Mouse (Mus musculus) midbrain, embryonic 13.5 days (tissue): ENCODE data around the gene Tufm. TPM values are rescaled to one million over a fixed set of nuclear protein-coding genes. Genes with fewer than 3 reads are reported as not detected.

Experiments
- ATAC-seq: fragments of 200-750 bp; cut with Nextera tagmentation; 2 replicates; pipeline ENCODE4 v1.8.0; 2017; ENCODE audit warnings: mild to moderate bottlenecking, moderate TSS enrichment, moderate library complexity
- H3K27ac ChIP-seq: fragments of 300-500 bp; sonication (generic); 2 replicates; pipeline ENCODE4 v1.5.1; 2015; ENCODE audit warnings: inconsistent platforms, mild to moderate bottlenecking, moderate library complexity
- H3K27me3 ChIP-seq: fragments of 300-500 bp; sonication (generic); 2 replicates; pipeline ENCODE4 v1.6.1; 2015; ENCODE audit warnings: mild to moderate bottlenecking, inconsistent platforms
- H3K36me3 ChIP-seq: fragments of 300-500 bp; sonication (generic); 2 replicates; pipeline ENCODE4 v1.6.1; 2015; ENCODE audit warnings: mild to moderate bottlenecking, inconsistent platforms
- H3K4me1 ChIP-seq: fragments of 300-500 bp; sonication (generic); replicated peaks from 2 replicates; pipeline ENCODE4 v1.6.1; 2015; ENCODE audit warnings: inconsistent platforms
- H3K4me2 ChIP-seq: fragments of 300-500 bp; sonication (generic); replicated peaks from 2 replicates; pipeline ENCODE4 v1.6.1; 2015; ENCODE audit warnings: moderate library complexity, mild to moderate bottlenecking, inconsistent platforms
- H3K4me3 ChIP-seq: fragments of 300-500 bp; sonication (generic); replicated peaks from 2 replicates; pipeline ENCODE4 v1.5.1; 2015; ENCODE audit warnings: mild to moderate bottlenecking, inconsistent platforms
- H3K9ac ChIP-seq: fragments of 300-500 bp; sonication (generic); replicated peaks from 2 replicates; pipeline ENCODE4 v1.6.1; 2015; ENCODE audit warnings: mild to moderate bottlenecking, inconsistent platforms
- H3K9me3 ChIP-seq: fragments of 300-500 bp; sonication (generic); 2 replicates; pipeline ENCODE4 v1.6.1; 2016; ENCODE audit warnings: mild to moderate bottlenecking, inconsistent platforms
- WGBS: fragments of 180-500 bp; shearing (Covaris S2); methylation state at CpG from one replicate; pipeline ENCODE4 v1.1.7; 2015; 5-methylcytosine and 5-hydroxymethylcytosine counted together
- polyA plus RNA-seq: library from polyadenylated mRNA; unstranded; fragments of >200 nt; fragmentation: Nextera tagmentation; extraction: Ambion mirVana; gene quantifications from 2 replicates; pipeline ENCODE4 v1.2.1, GENCODE M21; 2015

The Tufm gene
- polyA plus RNA-seq, 1 experiment from 2014 or later, result 117 TPM

DNA sequence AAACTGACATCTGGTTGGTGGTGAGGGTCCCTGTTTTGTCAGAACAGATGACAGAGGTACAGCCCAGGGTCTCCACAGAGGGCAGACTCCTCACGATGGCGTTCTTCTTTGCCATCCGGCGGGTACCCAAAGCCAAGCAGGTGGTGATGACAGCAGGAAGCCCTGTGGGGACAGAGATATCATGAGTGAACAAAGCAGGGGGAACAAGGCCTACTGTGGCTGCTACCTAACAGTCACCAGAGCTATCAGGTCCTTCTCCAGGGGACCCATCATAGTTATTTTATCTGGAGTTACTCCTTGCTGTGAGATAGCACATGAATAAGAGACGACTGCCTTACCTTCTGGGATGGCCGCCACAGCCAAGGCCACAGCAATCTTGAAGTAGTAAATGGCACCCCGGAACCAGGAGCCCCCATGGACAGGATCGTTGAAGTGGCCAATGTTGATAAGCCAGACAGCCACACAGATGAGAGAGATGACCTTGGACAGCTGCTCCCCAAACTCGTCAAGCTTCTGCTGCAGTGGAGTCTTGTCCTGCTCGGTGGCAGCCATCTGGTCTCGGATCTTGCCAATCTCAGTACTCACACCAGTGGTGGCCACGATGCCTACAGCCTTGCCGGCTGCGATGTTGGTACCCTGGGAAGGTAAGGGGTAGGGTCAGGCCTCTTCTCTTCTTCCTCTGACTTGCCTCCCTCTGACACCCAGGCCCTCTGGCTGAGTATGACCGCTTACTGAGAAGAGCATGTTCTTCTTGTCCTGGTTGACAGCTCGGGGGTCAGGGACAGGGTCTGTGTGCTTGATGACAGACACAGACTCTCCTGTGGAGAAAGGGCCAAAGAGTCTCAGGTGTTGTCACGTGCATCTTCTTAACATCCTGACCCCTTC is 30.5 kb upstream of the Tufm start:
- H3K36me3 ChIP-seq, result no peaks in the 10 kb centered on the region
- H3K4me1 ChIP-seq, result no peaks in the 10 kb centered on the region
- H3K27me3 ChIP-seq, result no peaks in the 10 kb centered on the region
- H3K9ac ChIP-seq, result no peak overlapping the region
- no peak for ATAC-seq
- WGBS, result 91% methylated on average over 17 of the region's 17 CpGs
- H3K9me3 ChIP-seq, result no peaks in the 10 kb centered on the region
- H3K4me2 ChIP-seq, result no peak overlapping the region
- no peak overlapping the region for H3K4me3 ChIP-seq
- no peak overlapping the region for H3K27ac ChIP-seq

DNA sequence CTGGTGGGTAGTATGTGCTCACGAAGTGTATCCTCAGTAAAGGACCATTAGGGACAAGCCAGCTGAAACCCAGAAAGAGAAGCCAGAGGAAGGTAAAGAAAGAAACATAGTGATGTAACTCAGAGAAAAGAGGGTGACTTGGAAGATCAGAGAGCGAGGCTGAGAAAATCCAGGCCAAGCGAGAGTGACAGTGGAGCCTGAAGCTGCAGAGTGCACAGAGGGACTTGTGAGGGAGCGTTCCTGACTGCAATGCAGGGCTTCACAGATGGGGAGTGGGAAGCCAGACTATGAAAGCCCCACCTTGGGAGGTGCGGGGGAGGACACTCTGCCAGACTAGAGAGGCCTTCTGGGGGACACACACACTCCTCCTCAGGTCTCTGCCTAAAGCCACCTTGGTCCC is 28.9 kb upstream of the Tufm start:
- WGBS, result 87% methylated on average over 5 of the region's 5 CpGs

DNA sequence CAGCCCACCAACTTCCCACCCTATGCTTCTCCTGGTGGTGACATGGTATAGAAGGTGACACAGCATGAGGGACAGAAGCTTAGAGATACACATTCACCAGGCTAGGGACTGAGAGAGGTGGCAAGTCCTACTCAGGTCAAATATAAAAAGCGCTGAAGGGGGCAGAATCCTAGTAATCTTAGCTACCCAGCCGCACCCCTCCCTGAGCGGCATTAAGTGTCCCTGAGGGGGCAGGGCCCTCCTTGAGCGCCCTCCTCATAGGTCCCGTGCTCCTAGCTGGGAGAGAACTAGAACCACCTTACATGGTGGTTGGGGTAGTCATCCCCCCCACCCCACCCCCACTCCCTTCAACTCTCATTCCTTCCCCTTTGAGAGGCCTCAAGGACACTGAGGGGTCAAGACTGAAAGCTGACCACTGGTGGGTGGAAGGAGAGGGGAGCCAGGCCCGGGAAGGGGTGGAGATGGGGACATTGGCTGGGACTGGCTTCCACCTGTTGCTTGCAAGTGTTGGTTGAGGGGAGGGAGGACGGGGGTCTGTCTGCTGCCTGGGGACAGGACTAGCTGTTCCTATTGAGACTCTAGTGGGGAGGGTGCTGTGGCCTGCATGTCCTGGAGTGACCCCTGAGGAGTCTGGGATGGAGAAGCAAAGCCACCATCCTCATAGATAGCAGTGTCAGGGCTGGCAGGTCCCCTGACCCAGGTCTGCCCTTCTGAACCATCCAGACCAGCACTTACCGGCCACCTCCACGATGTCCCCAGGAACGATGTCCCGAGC is 28.1 kb upstream of the Tufm start:
- H3K9ac ChIP-seq, result no peak overlapping the region
- 81% methylated on average over 11 of the region's 11 CpGs for WGBS
- H3K4me3 ChIP-seq, result no peak overlapping the region
- H3K27me3 ChIP-seq, result no peaks in the 10 kb centered on the region; the same call in 1 of the 2 replicates
- H3K4me2 ChIP-seq, result no peak overlapping the region
- ATAC-seq, result no peak
- H3K4me1 ChIP-seq, result no peaks in the 10 kb centered on the region
- H3K36me3 ChIP-seq, result no peaks in the 10 kb centered on the region
- H3K9me3 ChIP-seq, result no peaks in the 10 kb centered on the region
- H3K27ac ChIP-seq, result no peak overlapping the region

More for the DNA sequence above, 28.9 kb upstream of the Tufm start:
- no peaks in the 10 kb centered on the region; the same call in 1 of the 2 replicates for H3K27me3 ChIP-seq
- H3K36me3 ChIP-seq, result no peaks in the 10 kb centered on the region
- no peak for ATAC-seq
- H3K4me1 ChIP-seq, result no peaks in the 10 kb centered on the region
- no peak overlapping the region for H3K4me2 ChIP-seq
- H3K4me3 ChIP-seq, result no peak overlapping the region
- H3K9me3 ChIP-seq, result no peaks in the 10 kb centered on the region
- no peak overlapping the region for H3K9ac ChIP-seq
- no peak overlapping the region for H3K27ac ChIP-seq

DNA sequence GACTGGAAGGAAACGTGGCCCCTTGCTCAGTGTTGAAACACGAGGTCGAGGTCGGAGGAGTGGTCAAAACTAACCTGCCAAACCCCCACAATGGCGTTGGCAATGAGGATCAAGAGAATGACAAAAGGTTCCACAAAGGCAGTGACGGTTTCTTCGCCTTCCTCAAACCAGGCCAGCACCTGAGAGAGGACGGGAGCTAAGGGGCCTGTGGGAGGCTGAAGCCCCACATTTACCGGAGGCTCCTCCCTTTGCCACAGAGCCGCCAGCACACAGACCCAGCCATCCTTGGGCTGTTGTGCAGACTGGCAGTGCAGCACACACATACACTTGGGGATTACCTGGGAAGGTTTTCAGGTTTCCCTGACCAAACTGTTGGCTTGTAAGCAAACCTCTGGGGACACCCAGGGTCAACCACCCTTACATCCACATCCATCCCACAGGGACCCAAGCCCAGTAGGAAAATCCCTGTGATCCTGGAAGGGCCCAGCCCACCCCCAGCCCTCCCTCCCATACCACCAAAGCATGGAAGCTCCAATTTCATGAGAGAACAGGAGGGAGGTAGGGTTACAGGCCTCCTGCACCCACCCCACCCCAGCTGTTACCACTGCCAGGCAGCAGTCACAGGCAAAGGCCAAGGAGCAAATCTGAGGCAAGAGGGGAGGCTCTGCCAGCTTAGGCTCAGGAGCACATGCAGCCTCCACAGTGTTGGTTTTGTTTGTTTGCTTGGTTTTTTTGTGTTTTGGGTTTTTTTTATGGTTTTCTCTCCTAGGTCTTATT is 26.4 kb upstream of the Tufm start:
- Histone ChIP-seq H3K4me1 (no peaks in the 10 kb centered on the region), H3K36me3 (no peaks in the 10 kb centered on the region; the same call in 1 of the 2 replicates), H3K4me2 (no peak overlapping the region), H3K9ac (no peak overlapping the region; the same call in 1 of the 2 replicates), H3K27me3 (no peaks in the 10 kb centered on the region; the same call in 1 of the 2 replicates), H3K27ac (no peak overlapping the region), H3K4me3 (no peak overlapping the region), H3K9me3 (no peaks in the 10 kb centered on the region)
- ATAC-seq, result no peak
- WGBS, result 51% methylated on average over 10 of the region's 10 CpGs

DNA sequence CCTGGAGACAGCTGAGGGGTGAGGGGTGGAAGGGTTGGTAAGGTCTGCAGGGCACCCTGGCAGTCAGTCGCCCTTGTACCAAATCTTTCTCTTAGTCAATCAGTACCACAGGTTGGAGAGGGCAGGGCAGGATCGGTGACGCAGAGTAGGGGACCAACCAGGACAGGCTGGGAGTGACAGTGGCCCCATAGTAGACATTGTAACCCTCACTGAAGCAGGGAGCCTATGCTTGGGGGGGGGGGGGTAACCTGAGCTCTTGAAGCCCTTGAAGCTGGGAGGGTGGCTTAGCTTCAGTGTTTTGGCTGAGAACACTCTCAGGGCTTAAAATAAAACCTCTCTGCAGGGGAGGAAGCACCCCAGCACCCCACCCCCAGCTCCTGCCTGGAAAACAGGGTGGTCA is 25.5 kb upstream of the Tufm start:
- Histone ChIP-seq H3K9ac (no peak overlapping the region; the same call in 1 of the 2 replicates), H3K9me3 (no peaks in the 10 kb centered on the region), H3K4me3 (no peak overlapping the region), H3K36me3 (peaks cover 6% of the 10 kb centered on the region), H3K4me1 (no peaks in the 10 kb centered on the region), H3K27ac (no peak overlapping the region), H3K27me3 (no peaks in the 10 kb centered on the region; the same call in 1 of the 2 replicates), H3K4me2 (no peak overlapping the region)
- WGBS, result 65% methylated on average over 3 of the region's 3 CpGs
- ATAC-seq, result no peak

DNA sequence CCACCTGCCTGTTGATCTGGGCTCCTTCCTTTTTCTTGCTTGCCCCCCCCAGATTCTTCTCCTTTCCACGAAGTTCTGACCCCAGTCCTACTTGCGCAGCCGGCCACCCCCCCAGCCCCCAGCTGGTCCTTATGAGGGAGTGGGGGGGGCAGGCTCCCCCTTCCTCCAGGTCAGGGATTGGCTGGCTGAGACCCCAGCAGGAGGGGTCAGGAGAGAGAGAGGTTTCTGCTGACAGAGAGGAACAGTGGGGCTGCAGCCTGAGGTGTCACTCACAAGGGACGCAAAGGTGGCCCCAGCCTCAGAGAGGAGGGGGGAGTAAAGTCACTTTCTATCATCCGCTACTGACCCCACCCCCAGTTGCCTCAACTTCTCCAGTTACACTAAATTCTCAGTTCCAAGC is 24.2 kb upstream of the Tufm start, which contains the start of gene Atp2a1:
Gene Atp2a1 (minus strand): TSS at position 105 of the 400 bp plus-strand sequence.
- Histone ChIP-seq H3K36me3 (peaks cover 20% of the 10 kb centered on the region), H3K4me1 (no peaks in the 10 kb centered on the region), H3K9ac (no peak within 1 kb of the TSS), H3K27ac (no peak within 1 kb of the TSS), H3K4me3 (no peak within 1 kb of the TSS), H3K4me2 (no peak within 1 kb of the TSS), H3K27me3 (no peaks in the 10 kb centered on the region; the same call in 1 of the 2 replicates), H3K9me3 (no peaks in the 10 kb centered on the region)
- WGBS, result 60% methylated on average over 5 of the region's 5 CpGs
- no peak for ATAC-seq

DNA sequence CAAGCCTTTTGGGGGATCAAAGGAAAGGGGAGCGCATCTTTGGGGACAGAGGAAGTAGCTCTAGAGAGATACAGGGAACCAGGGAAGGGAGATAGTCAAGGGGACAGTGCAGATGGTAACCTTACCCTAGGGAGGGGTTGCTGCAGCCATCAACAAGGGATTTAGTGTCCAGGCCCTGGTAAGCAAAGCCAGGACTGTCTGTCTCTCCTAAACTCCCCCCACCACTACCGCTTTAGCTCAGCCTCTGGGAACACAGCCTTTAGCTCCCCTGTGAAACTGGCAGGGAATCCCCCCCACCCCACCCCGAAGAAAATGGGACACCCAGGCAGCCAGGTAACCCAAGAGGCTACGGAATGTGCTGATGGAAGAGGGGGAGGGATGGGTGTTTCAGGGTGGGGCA is 23.6 kb upstream of the Tufm start:
- Histone ChIP-seq H3K4me2 (no peak overlapping the region), H3K4me3 (no peak overlapping the region), H3K4me1 (no peaks in the 10 kb centered on the region), H3K36me3 (peaks cover 25% of the 10 kb centered on the region), H3K9ac (no peak overlapping the region), H3K27ac (no peak overlapping the region), H3K27me3 (no peaks in the 10 kb centered on the region; the same call in 1 of the 2 replicates), H3K9me3 (no peaks in the 10 kb centered on the region)
- WGBS, result 68% methylated on average over 4 of the region's 4 CpGs
- no peak for ATAC-seq

DNA sequence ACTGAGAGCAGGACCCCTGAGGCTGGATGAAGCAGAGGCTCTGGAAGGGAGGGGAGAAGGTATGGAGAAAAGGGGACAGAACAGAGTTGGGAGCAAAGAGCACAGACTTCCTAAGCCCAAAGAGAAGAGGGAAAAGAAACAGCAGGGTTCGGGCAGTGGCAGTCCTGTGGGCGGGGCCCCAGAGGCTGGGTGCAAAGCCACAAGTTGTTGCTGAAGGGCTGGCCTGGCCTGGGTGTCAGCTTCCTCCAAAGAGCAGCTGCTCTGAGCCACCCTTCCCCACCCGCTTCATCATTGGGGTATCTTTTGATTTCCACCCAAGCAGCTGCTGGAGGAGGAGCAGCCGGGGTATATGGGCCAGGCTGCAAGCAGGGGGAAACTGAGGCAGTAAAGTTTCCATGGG is 23.0 kb upstream of the Tufm start:
- Histone ChIP-seq H3K36me3 (peaks cover 31% of the 10 kb centered on the region), H3K4me1 (no peaks in the 10 kb centered on the region), H3K9me3 (no peaks in the 10 kb centered on the region), H3K4me2 (no peak overlapping the region), H3K27me3 (no peaks in the 10 kb centered on the region; the same call in 1 of the 2 replicates), H3K9ac (no peak overlapping the region), H3K4me3 (no peak overlapping the region), H3K27ac (no peak overlapping the region)
- WGBS, result 57% methylated on average over 4 of the region's 4 CpGs
- ATAC-seq, result no peak

DNA sequence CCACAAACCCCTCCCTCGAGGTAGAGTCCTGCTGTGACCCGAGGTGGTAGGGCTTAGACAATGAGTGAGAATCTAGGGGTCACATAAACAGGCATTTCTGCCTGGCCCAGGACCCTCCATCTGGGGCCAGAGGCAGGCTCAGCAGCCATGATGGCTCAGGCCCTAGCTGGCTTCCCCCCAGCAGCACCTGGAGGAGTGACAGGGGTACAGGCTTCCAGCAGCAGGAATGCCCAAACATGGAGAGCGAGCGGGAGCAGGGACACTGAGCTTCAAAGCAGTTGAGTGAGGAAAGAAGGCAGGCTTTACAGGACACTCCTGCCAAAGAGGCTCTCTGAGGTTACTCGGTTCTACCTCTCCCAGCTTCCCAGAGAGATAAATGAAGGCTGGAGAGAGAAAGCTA is 22.3 kb upstream of the Tufm start:
- H3K9me3 ChIP-seq, result no peaks in the 10 kb centered on the region
- H3K4me1 ChIP-seq, result no peaks in the 10 kb centered on the region
- H3K4me2 ChIP-seq, result no peak overlapping the region
- H3K9ac ChIP-seq, result no peak overlapping the region
- peaks cover 38% of the 10 kb centered on the region for H3K36me3 ChIP-seq
- H3K27me3 ChIP-seq, result no peaks in the 10 kb centered on the region; the same call in 1 of the 2 replicates
- no peak overlapping the region for H3K27ac ChIP-seq
- H3K4me3 ChIP-seq, result no peak overlapping the region
- 45% methylated on average over 5 of the region's 5 CpGs for WGBS
- no peak for ATAC-seq

DNA sequence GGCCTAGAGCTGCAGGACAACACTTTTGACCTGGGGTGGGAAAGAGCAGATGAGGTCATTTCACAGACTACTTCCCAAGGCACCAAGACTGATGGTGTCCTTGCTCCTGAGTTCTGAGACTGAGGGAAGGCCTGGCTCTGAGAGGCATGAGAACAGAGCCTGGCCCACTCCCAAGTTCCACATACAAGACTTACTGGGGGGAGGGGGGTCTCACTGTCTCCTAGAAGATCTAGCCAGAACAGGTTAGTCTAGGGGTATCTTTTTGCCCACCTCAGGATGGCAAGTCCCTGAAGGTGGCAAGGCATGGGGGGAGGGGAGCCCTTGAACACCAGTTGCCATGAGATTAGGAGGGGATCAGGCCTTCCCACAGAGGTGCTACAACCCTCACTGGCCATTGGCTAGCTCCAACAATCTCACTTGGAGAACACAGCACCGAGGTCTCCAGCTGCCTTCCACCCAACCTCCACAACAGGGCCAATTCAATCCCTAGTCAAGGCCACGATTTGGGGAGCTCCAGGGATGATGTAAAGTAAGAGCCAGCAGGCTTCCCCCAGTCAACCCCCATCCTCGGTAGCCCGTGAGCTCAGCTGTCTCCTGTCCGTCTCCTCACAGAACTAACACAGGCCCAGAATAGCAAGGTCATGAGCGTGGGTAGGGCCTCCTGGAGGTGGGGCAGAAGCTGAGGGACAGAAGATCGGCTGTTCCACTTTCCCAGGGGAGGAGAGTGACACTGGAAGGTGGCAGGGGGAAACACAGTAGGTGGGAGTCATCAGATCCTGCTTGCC is 21.7 kb upstream of the Tufm start:
- 59% methylated on average over 7 of the region's 7 CpGs for WGBS

DNA sequence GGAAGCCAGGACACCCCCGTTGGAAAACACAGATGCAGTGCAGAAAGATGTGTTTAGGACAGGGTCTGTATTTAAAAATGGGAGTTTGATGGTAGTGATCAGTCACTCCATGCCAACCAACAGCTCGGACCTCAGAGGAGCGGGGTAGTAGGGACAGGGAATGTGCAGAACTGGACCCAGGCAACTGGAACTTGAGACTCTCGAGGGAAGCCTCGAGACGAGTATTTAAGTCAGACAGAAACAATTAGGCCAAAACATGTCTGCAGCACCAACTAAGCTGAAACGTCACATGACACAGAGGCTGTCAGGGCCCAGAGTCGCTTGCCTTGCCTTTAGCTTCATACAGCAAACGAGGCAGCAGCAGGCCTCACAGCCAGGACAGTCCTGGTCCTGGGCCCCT is 21.0 kb upstream of the Tufm start:
- no peak overlapping the region for H3K9ac ChIP-seq
- no peak overlapping the region for H3K4me3 ChIP-seq
- H3K27ac ChIP-seq, result no peak overlapping the region
- no peaks in the 10 kb centered on the region; the same call in 1 of the 2 replicates for H3K27me3 ChIP-seq
- H3K36me3 ChIP-seq, result peaks cover 51% of the 10 kb centered on the region
- no peak for ATAC-seq
- no peaks in the 10 kb centered on the region for H3K4me1 ChIP-seq
- 76% methylated on average over 9 of the region's 9 CpGs for WGBS
- H3K4me2 ChIP-seq, result no peak overlapping the region
- no peaks in the 10 kb centered on the region for H3K9me3 ChIP-seq

More for the DNA sequence above, 21.7 kb upstream of the Tufm start:
- no peak for ATAC-seq
- H3K27ac ChIP-seq, result no peak overlapping the region
- H3K4me2 ChIP-seq, result no peak overlapping the region
- H3K9ac ChIP-seq, result no peak overlapping the region
- no peaks in the 10 kb centered on the region for H3K9me3 ChIP-seq
- H3K4me1 ChIP-seq, result no peaks in the 10 kb centered on the region
- H3K4me3 ChIP-seq, result no peak overlapping the region
- H3K27me3 ChIP-seq, result no peaks in the 10 kb centered on the region; the same call in 1 of the 2 replicates
- H3K36me3 ChIP-seq, result peaks cover 44% of the 10 kb centered on the region
